Mouse (Mus musculus) kidney, adult 2 months (tissue): ENCODE results near the gene Rev1.

Experiments used
- CTCF ChIP-seq: fragments of 200-500 bp; conservative IDR thresholded peaks from 2 replicates; pipeline ENCODE4 v1.5.1; 2011; ENCODE audit warnings: low read depth, mild to moderate bottlenecking, control low read depth, low read length, moderate library complexity, mixed read lengths; ENCODE audit not compliant: insufficient read depth, insufficient read length
- POLR2A ChIP-seq: fragments of 200-500 bp; IDR thresholded peaks from one replicate; pipeline ENCODE4 v1.6.1; 2011; ENCODE audit warnings: low read depth, low read length, control low read depth

DNA sequence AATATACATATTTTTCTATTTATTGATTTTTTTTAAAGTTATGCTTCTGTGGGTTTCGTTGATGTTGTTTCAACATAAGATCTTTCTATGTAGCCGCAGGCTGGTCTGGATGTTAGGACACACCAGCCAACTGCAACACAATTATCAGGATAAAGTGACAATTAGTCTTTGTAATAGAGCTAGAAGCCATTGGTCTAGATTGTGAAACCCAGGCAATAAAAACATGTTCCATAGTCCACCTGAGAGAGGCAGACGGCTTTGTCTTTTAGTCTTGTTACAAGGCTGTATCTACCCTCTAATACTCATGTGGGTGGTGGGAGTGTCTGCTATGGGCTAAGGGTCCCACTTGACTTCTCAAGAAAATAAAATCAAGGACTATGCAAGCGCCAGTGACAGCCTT is 16.4 kb upstream of the Rev1 start:
- no peak for TF ChIP-seq POLR2A
- no peak for TF ChIP-seq CTCF
